Mouse (Mus musculus): Measurements from ENCODE around the gene Sestd1. TPM values are rescaled to one million over a fixed set of nuclear protein-coding genes. Genes with fewer than 3 reads are reported as not detected.
A peak's percentile ranks its signal among the peaks of the same experiment; 100 is the strongest.

Gene Sestd1
- polyA plus RNA-seq, 1 experiment from 2014 or later: 0.51 TPM

GRCm38 (mm10) chr2:77182271-77182995 is 98.0 kb downstream of the Sestd1 start:
- WGBS (ENCODE audit: insufficient replicate concordance): 55% methylated on average over 4 of the region's 4 CpGs
- Histone ChIP-seq H3K9me3 (replicated peaks; ENCODE audit: control insufficient read depth, low read length) (no peaks in the 10 kb centered on the region), H3K27me3 (ENCODE audit: control insufficient read depth, insufficient read depth, low read depth, low read length) (no peaks in the 10 kb centered on the region), H3K4me2 (ENCODE audit: low read depth, low read length) (no peak overlapping the region), H3K36me3 (ENCODE audit: control insufficient read depth, insufficient read depth) (no peaks in the 10 kb centered on the region), H3K4me1 (ENCODE audit: control insufficient read depth, low read depth, low read length) (peaks cover 9% of the 10 kb centered on the region), H3K9ac (ENCODE audit: low read depth, low read length) (no peak overlapping the region), H3K4me3 (ENCODE audit: low read depth, low read length) (no peak overlapping the region), H3K27ac (ENCODE audit: low read length) (no peak overlapping the region)
- ATAC-seq (ENCODE audit: low read depth): no peak

GRCm38 (mm10) chr2:77177472-77177871 is 102.9 kb downstream of the Sestd1 start:
- Histone ChIP-seq H3K36me3 (ENCODE audit: control insufficient read depth, insufficient read depth) (no peaks in the 10 kb centered on the region), H3K27ac (ENCODE audit: low read length) (peak overlapping the region; percentile 67; the same call in 1 of the 2 replicates), H3K9me3 (replicated peaks; ENCODE audit: control insufficient read depth, low read length) (no peaks in the 10 kb centered on the region), H3K4me1 (ENCODE audit: control insufficient read depth, low read depth, low read length) (peaks cover 24% of the 10 kb centered on the region), H3K4me2 (ENCODE audit: low read depth, low read length) (peak overlapping the region; percentile 26; the same call in 1 of the 2 replicates), H3K9ac (ENCODE audit: low read depth, low read length) (no peak overlapping the region), H3K4me3 (ENCODE audit: low read depth, low read length) (no peak overlapping the region), H3K27me3 (ENCODE audit: control insufficient read depth, insufficient read depth, low read depth, low read length) (no peaks in the 10 kb centered on the region)
- WGBS (ENCODE audit: insufficient replicate concordance): 36% methylated on average over 2 of the region's 2 CpGs
- peak; percentile 88 for ATAC-seq (ENCODE audit: low read depth)

GRCm38 (mm10) chr2:77176413-77176812 is 104.0 kb downstream of the Sestd1 start:
- Histone ChIP-seq H3K4me2 (ENCODE audit: low read depth, low read length) (peak overlapping the region; percentile 57), H3K9ac (ENCODE audit: low read depth, low read length) (no peak overlapping the region), H3K4me3 (ENCODE audit: low read depth, low read length) (no peak overlapping the region), H3K36me3 (ENCODE audit: control insufficient read depth, insufficient read depth) (no peaks in the 10 kb centered on the region), H3K4me1 (ENCODE audit: control insufficient read depth, low read depth, low read length) (peaks cover 29% of the 10 kb centered on the region), H3K9me3 (replicated peaks; ENCODE audit: control insufficient read depth, low read length) (no peaks in the 10 kb centered on the region), H3K27ac (ENCODE audit: low read length) (peak overlapping the region; percentile 70), H3K27me3 (ENCODE audit: control insufficient read depth, insufficient read depth, low read depth, low read length) (no peaks in the 10 kb centered on the region)
- WGBS (ENCODE audit: insufficient replicate concordance): 15% methylated on average over 10 of the region's 10 CpGs
- peak; percentile 76 for ATAC-seq (ENCODE audit: low read depth)

- Histone ChIP-seq H3K4me1 (ENCODE audit: control insufficient read depth, low read depth, low read length) (peaks cover 33% of the 10 kb centered on the region), H3K9ac (ENCODE audit: low read depth, low read length) (no peak overlapping the region), H3K36me3 (ENCODE audit: control insufficient read depth, insufficient read depth) (no peaks in the 10 kb centered on the region), H3K27ac (ENCODE audit: low read length) (no peak overlapping the region), H3K4me2 (ENCODE audit: low read depth, low read length) (no peak overlapping the region), H3K27me3 (ENCODE audit: control insufficient read depth, insufficient read depth, low read depth, low read length) (no peaks in the 10 kb centered on the region), H3K9me3 (replicated peaks; ENCODE audit: control insufficient read depth, low read length) (no peaks in the 10 kb centered on the region), H3K4me3 (ENCODE audit: low read depth, low read length) (no peak overlapping the region)
- 54% methylated on average over 7 of the region's 7 CpGs for WGBS (ENCODE audit: insufficient replicate concordance)
- no peak for ATAC-seq (ENCODE audit: low read depth)
Measured at GRCm38 (mm10) chr2:77175411-77175810, 105.0 kb downstream of the Sestd1 start.

GRCm38 (mm10) chr2:77174313-77174712 is 106.1 kb downstream of the Sestd1 start:
- ATAC-seq (ENCODE audit: low read depth): no peak
- WGBS (ENCODE audit: insufficient replicate concordance): 83% methylated on average over 2 of the region's 2 CpGs
- no peak overlapping the region for H3K4me2 ChIP-seq (ENCODE audit: low read depth, low read length)
- H3K4me3 ChIP-seq (ENCODE audit: low read depth, low read length): no peak overlapping the region
- no peaks in the 10 kb centered on the region for H3K9me3 ChIP-seq (replicated peaks; ENCODE audit: control insufficient read depth, low read length)
- H3K36me3 ChIP-seq (ENCODE audit: control insufficient read depth, insufficient read depth): no peaks in the 10 kb centered on the region
- no peaks in the 10 kb centered on the region for H3K27me3 ChIP-seq (ENCODE audit: control insufficient read depth, insufficient read depth, low read depth, low read length)
- H3K9ac ChIP-seq (ENCODE audit: low read depth, low read length): no peak overlapping the region
- H3K4me1 ChIP-seq (ENCODE audit: control insufficient read depth, low read depth, low read length): peaks cover 33% of the 10 kb centered on the region
- no peak overlapping the region for H3K27ac ChIP-seq (ENCODE audit: low read length)

- Histone ChIP-seq H3K9me3 (replicated peaks; ENCODE audit: control insufficient read depth, low read length) (no peaks in the 10 kb centered on the region), H3K4me3 (ENCODE audit: low read depth, low read length) (no peak overlapping the region), H3K36me3 (ENCODE audit: control insufficient read depth, insufficient read depth) (no peaks in the 10 kb centered on the region), H3K9ac (ENCODE audit: low read depth, low read length) (no peak overlapping the region), H3K4me1 (ENCODE audit: control insufficient read depth, low read depth, low read length) (peaks cover 29% of the 10 kb centered on the region), H3K4me2 (ENCODE audit: low read depth, low read length) (no peak overlapping the region), H3K27ac (ENCODE audit: low read length) (no peak overlapping the region), H3K27me3 (ENCODE audit: control insufficient read depth, insufficient read depth, low read depth, low read length) (no peaks in the 10 kb centered on the region)
- no peak for ATAC-seq (ENCODE audit: low read depth)
- 72% methylated on average over 6 of the region's 6 CpGs for WGBS (ENCODE audit: insufficient replicate concordance)
Measured at GRCm38 (mm10) chr2:77173821-77174220, 106.6 kb downstream of the Sestd1 start.

GRCm38 (mm10) chr2:77173366-77173765 is 107.0 kb downstream of the Sestd1 start:
- no peak overlapping the region for H3K9ac ChIP-seq (ENCODE audit: low read depth, low read length)
- no peak overlapping the region for H3K27ac ChIP-seq (ENCODE audit: low read length)
- no peak overlapping the region for H3K4me2 ChIP-seq (ENCODE audit: low read depth, low read length)
- H3K4me3 ChIP-seq (ENCODE audit: low read depth, low read length): no peak overlapping the region
- peaks cover 28% of the 10 kb centered on the region for H3K4me1 ChIP-seq (ENCODE audit: control insufficient read depth, low read depth, low read length)
- WGBS (ENCODE audit: insufficient replicate concordance): 69% methylated on average over 6 of the region's 6 CpGs
- H3K36me3 ChIP-seq (ENCODE audit: control insufficient read depth, insufficient read depth): no peaks in the 10 kb centered on the region
- no peak for ATAC-seq (ENCODE audit: low read depth)
- no peaks in the 10 kb centered on the region for H3K9me3 ChIP-seq (replicated peaks; ENCODE audit: control insufficient read depth, low read length)
- no peaks in the 10 kb centered on the region for H3K27me3 ChIP-seq (ENCODE audit: control insufficient read depth, insufficient read depth, low read depth, low read length)

- no peak overlapping the region for H3K27ac ChIP-seq (ENCODE audit: low read length)
- no peaks in the 10 kb centered on the region for H3K9me3 ChIP-seq (replicated peaks; ENCODE audit: control insufficient read depth, low read length)
- H3K4me2 ChIP-seq (ENCODE audit: low read depth, low read length): peak overlapping the region; percentile 79
- 59% methylated on average over 10 of the region's 10 CpGs for WGBS (ENCODE audit: insufficient replicate concordance)
- peak; percentile 27 for ATAC-seq (ENCODE audit: low read depth)
- H3K27me3 ChIP-seq (ENCODE audit: control insufficient read depth, insufficient read depth, low read depth, low read length): no peaks in the 10 kb centered on the region
- H3K9ac ChIP-seq (ENCODE audit: low read depth, low read length): no peak overlapping the region
- no peaks in the 10 kb centered on the region for H3K36me3 ChIP-seq (ENCODE audit: control insufficient read depth, insufficient read depth)
- H3K4me3 ChIP-seq (ENCODE audit: low read depth, low read length): no peak overlapping the region; the same call in 1 of the 2 replicates
- peaks cover 22% of the 10 kb centered on the region for H3K4me1 ChIP-seq (ENCODE audit: control insufficient read depth, low read depth, low read length)
Measured at GRCm38 (mm10) chr2:77172241-77172671, 108.1 kb downstream of the Sestd1 start.

- H3K27me3 ChIP-seq (ENCODE audit: control insufficient read depth, insufficient read depth, low read depth, low read length): no peaks in the 10 kb centered on the region
- ATAC-seq (ENCODE audit: low read depth): peak; percentile 17; the same call in 1 of the 2 replicates
- H3K4me1 ChIP-seq (ENCODE audit: control insufficient read depth, low read depth, low read length): peaks cover 18% of the 10 kb centered on the region
- H3K4me3 ChIP-seq (ENCODE audit: low read depth, low read length): peak overlapping the region; percentile 21
- H3K27ac ChIP-seq (ENCODE audit: low read length): peak overlapping the region; percentile 53
- H3K4me2 ChIP-seq (ENCODE audit: low read depth, low read length): peak overlapping the region; percentile 79
- H3K36me3 ChIP-seq (ENCODE audit: control insufficient read depth, insufficient read depth): no peaks in the 10 kb centered on the region
- H3K9me3 ChIP-seq (replicated peaks; ENCODE audit: control insufficient read depth, low read length): no peaks in the 10 kb centered on the region
- H3K9ac ChIP-seq (ENCODE audit: low read depth, low read length): no peak overlapping the region
- WGBS (ENCODE audit: insufficient replicate concordance): 43% methylated on average over 23 of the region's 23 CpGs
Measured at GRCm38 (mm10) chr2:77171444-77172240, 108.8 kb downstream of the Sestd1 start.

Measured in liver, embryonic 16.5 days (tissue).